Mouse (Mus musculus) midbrain, postnatal 0 days (tissue): ENCODE data around the gene Commd1. TPM values are rescaled to one million over a fixed set of nuclear protein-coding genes. Genes with fewer than 3 reads are reported as not detected.

Experiments
- ATAC-seq: fragments of 200-750 bp; cut with Nextera tagmentation; 2 replicates; pipeline ENCODE4 v1.8.0; 2017; ENCODE audit warnings: moderate number of reproducible peaks, mild to moderate bottlenecking, moderate TSS enrichment, moderate library complexity; ENCODE audit not compliant: low FRiP score
- DNase-seq: peaks from one replicate; pipeline ENCODE4 v3.0.0-alpha.2; 2015; ENCODE audit warnings: low spot score
- H3K27ac ChIP-seq: fragments of 300-500 bp; sonication (generic); 2 replicates; pipeline ENCODE4 v1.5.1; 2014; ENCODE audit warnings: low read depth, mild to moderate bottlenecking, low read length, mixed read lengths
- H3K27me3 ChIP-seq: fragments of 300-500 bp; sonication (generic); 2 replicates; pipeline ENCODE4 v1.6.1; 2014; ENCODE audit warnings: low read length, control low read depth, mixed read lengths; ENCODE audit not compliant: insufficient read depth
- H3K36me3 ChIP-seq: fragments of 300-500 bp; sonication (generic); 2 replicates; pipeline ENCODE4 v1.6.1; 2014; ENCODE audit warnings: low read length, control low read depth, mixed read lengths; ENCODE audit not compliant: insufficient read depth
- H3K4me1 ChIP-seq: fragments of 300-500 bp; sonication (generic); 2 replicates; pipeline ENCODE4 v1.6.1; 2014; ENCODE audit warnings: mild to moderate bottlenecking, control low read depth, antibody characterized with exemption, low read length, mixed read lengths; ENCODE audit not compliant: insufficient read depth
- H3K4me2 ChIP-seq: fragments of 300-500 bp; sonication (generic); 2 replicates; pipeline ENCODE4 v1.6.1; 2014; ENCODE audit warnings: low read depth, mild to moderate bottlenecking, low read length, mixed read lengths; ENCODE audit not compliant: poor library complexity, severe bottlenecking
- H3K4me3 ChIP-seq: fragments of 300-500 bp; sonication (generic); 2 replicates; pipeline ENCODE4 v1.5.1; 2014; ENCODE audit warnings: low read depth, mild to moderate bottlenecking, low read length, moderate library complexity
- H3K9ac ChIP-seq: fragments of 300-500 bp; sonication (generic); replicated peaks from 2 replicates; pipeline ENCODE4 v1.6.1; 2014; ENCODE audit warnings: mild to moderate bottlenecking, low read length, moderate library complexity, mixed read lengths; ENCODE audit not compliant: poor library complexity, severe bottlenecking
- H3K9me3 ChIP-seq: fragments of 300-500 bp; sonication (generic); 2 replicates; pipeline ENCODE4 v1.6.1; 2016; ENCODE audit warnings: low read length, control low read depth
- CTCF ChIP-seq: IDR thresholded peaks from 2 replicates; pipeline ENCODE4 v1.5.1; 2016; ENCODE audit warnings: antibody characterized with exemption, mild to moderate bottlenecking
- WGBS: fragments of 180-500 bp; shearing (Covaris S2); extraction: QIAGEN DNeasy Blood & Tissue Kit; methylation state at CpG from one replicate; pipeline ENCODE4 v1.1.7; 2014; 5-methylcytosine and 5-hydroxymethylcytosine counted together
- polyA plus RNA-seq: library from polyadenylated mRNA; unstranded; fragments of >200 nt; fragmentation: Nextera tagmentation; extraction: Ambion mirVana; gene quantifications from 2 replicates; pipeline ENCODE4 v1.2.1, GENCODE M21; 2015
- total RNA-seq: library from RNA; depleted of rRNA; stranded (reverse); fragments of >200 nt; gene quantifications from 2 replicates; pipeline ENCODE4 v1.2.3, GENCODE M21; 2014

Gene Commd1
- total and polyA plus RNA-seq, 2 experiments from 2014 or later: 23.5 to 221 TPM

GRCm38 (mm10) chr11:22982846-22983245 lies 664 bp upstream of the Commd1 start:
- H3K9ac ChIP-seq: no peak overlapping the region; the same call in 1 of the 2 replicates
- peak overlapping the region; percentile 67 for H3K4me2 ChIP-seq
- no peak for TF ChIP-seq CTCF
- H3K36me3 ChIP-seq: peaks cover 8% of the 10 kb centered on the region; the same call in 1 of the 2 replicates
- WGBS: 66% methylated on average over 6 of the region's 6 CpGs
- peak overlapping the region; percentile 83; the same call in 1 of the 2 replicates for H3K27ac ChIP-seq
- no peak for DNase-seq
- H3K4me3 ChIP-seq: peak overlapping the region; percentile 58; the same call in 1 of the 2 replicates
- H3K9me3 ChIP-seq: no peaks in the 10 kb centered on the region
- H3K4me1 ChIP-seq: peaks cover 4% of the 10 kb centered on the region; the same call in 1 of the 2 replicates
- no peak for ATAC-seq
- no peaks in the 10 kb centered on the region for H3K27me3 ChIP-seq

- Histone ChIP-seq H3K36me3 (peaks cover 9% of the 10 kb centered on the region; the same call in 1 of the 2 replicates), H3K9ac (peak overlapping the region; percentile 68), H3K27me3 (no peaks in the 10 kb centered on the region), H3K27ac (peak overlapping the region; percentile 83), H3K4me3 (peak overlapping the region; percentile 58), H3K4me1 (peaks cover 4% of the 10 kb centered on the region; the same call in 1 of the 2 replicates), H3K4me2 (peak overlapping the region; percentile 67), H3K9me3 (no peaks in the 10 kb centered on the region)
- ATAC-seq (peak; percentile 32), DNase-seq (no peak)
- 5% methylated on average over 12 of the region's 12 CpGs for WGBS
- no peak for TF ChIP-seq CTCF
These were observed 635 bp downstream of the Commd1 start for GRCm38 (mm10) chr11:22981543-22981950.

- H3K27ac ChIP-seq: no peak overlapping the region
- H3K36me3 ChIP-seq: peaks cover 9% of the 10 kb centered on the region; the same call in 1 of the 2 replicates
- WGBS: 46% methylated on average over 4 of the region's 4 CpGs
- ATAC-seq (no peak), DNase-seq (no peak)
- no peaks in the 10 kb centered on the region for H3K27me3 ChIP-seq
- no peaks in the 10 kb centered on the region for H3K9me3 ChIP-seq
- H3K9ac ChIP-seq: peak overlapping the region; percentile 68; the same call in 1 of the 2 replicates
- peak overlapping the region; percentile 58 for H3K4me3 ChIP-seq
- H3K4me1 ChIP-seq: peaks cover 4% of the 10 kb centered on the region; the same call in 1 of the 2 replicates
- no peak for TF ChIP-seq CTCF
- H3K4me2 ChIP-seq: peak overlapping the region; percentile 67
These were observed 1.1 kb downstream of the Commd1 start for GRCm38 (mm10) chr11:22981041-22981440.

- WGBS: 84% methylated on average over 1 of the region's 1 CpGs
- ATAC-seq (no peak), DNase-seq (no peak)
- TF ChIP-seq CTCF: no peak
- Histone ChIP-seq H3K36me3 (peaks cover 9% of the 10 kb centered on the region; the same call in 1 of the 2 replicates), H3K4me2 (no peak overlapping the region), H3K27me3 (no peaks in the 10 kb centered on the region), H3K27ac (no peak overlapping the region), H3K4me1 (peaks cover 4% of the 10 kb centered on the region; the same call in 1 of the 2 replicates), H3K9ac (no peak overlapping the region), H3K9me3 (no peaks in the 10 kb centered on the region), H3K4me3 (no peak overlapping the region)
These were observed 3.0 kb downstream of the Commd1 start for GRCm38 (mm10) chr11:22979221-22979620.

GRCm38 (mm10) chr11:22978711-22979110 lies 3.5 kb downstream of the Commd1 start:
- no peak overlapping the region for H3K4me3 ChIP-seq
- no peak overlapping the region for H3K9ac ChIP-seq
- H3K27me3 ChIP-seq: no peaks in the 10 kb centered on the region
- H3K4me1 ChIP-seq: peaks cover 4% of the 10 kb centered on the region; the same call in 1 of the 2 replicates
- DNase-seq (peak; percentile 63), ATAC-seq (no peak)
- 46% methylated on average over 1 of the region's 1 CpGs for WGBS
- no peak overlapping the region for H3K27ac ChIP-seq
- H3K9me3 ChIP-seq: no peaks in the 10 kb centered on the region
- H3K4me2 ChIP-seq: no peak overlapping the region
- no peak for TF ChIP-seq CTCF
- peaks cover 9% of the 10 kb centered on the region; the same call in 1 of the 2 replicates for H3K36me3 ChIP-seq

- no peak for TF ChIP-seq CTCF
- Histone ChIP-seq H3K4me3 (no peak overlapping the region), H3K4me1 (peaks cover 4% of the 10 kb centered on the region; the same call in 1 of the 2 replicates), H3K36me3 (peaks cover 9% of the 10 kb centered on the region; the same call in 1 of the 2 replicates), H3K4me2 (no peak overlapping the region), H3K27me3 (no peaks in the 10 kb centered on the region), H3K9me3 (no peaks in the 10 kb centered on the region), H3K27ac (no peak overlapping the region), H3K9ac (no peak overlapping the region)
- DNase-seq: no peak
- ATAC-seq: no peak
- WGBS: 95% methylated on average over 3 of the region's 3 CpGs
These were observed 4.0 kb downstream of the Commd1 start for GRCm38 (mm10) chr11:22978215-22978614.
